Mouse (Mus musculus): ENCODE results near the gene Cdhr3.
"Not testable (repeated sequence)": the region's sequence is repeated elsewhere in the genome, so short reads cannot be mapped to it uniquely, and the experiment has no call there.

The Cdhr3 gene

DNA sequence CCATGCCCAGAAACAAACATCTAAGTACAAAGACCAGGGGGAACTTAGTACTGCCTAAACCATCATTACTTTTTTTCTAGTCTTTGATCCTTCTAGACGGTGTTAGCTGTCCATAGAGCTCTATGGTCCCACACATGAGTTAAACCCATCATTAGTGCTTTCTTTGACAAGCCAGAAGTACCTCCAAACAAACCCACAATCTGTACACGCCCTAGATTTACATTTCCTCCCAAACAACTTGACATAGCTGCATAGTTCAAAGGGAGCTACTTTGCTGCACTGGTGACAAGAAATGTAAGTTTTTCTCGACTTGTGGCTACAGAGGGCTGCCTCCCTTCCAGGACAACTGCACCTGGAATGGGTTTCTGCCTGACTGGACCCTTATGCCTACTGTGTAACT, 16.4 kb downstream of the Cdhr3 start:
- no peak for DNase-seq (ENCODE audit: low read depth, low spot score)

DNA sequence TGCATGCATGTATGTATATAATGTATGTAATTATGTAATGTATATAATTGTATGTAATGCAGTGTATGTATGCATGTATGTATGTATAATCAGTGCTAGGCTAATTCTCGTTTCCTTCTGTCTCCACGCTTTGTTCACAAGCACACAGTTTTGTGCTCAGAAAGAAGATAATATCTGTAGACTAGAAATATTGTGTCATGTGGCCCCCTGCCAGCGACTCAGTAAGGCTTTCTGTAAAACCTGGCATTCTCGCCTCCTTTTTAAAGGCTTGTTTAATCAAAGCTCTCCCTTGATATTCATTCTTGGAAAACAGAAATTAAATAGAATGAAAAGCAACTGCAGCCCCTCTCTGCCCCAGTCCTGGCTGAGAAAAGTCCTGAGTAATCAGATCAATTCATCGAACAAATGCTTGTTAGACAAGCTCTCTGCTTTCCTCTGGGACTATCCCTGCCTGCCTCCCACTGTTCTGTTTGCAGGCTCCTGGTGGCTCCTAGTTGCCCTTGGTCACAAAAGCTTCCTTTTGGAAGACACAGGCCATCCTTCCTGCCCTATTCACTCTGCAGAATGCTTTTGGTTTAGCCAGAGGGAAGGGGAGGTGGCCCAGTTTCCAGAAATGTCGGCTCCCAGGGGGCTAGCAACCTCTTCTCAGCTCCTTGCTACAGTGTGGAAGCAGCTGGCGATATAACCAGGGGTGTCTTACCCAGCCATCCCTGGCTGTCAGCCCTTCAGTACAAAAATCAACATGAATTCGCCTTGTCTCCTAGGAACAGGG, 20.6 kb downstream of the Cdhr3 start:
- no peak for DNase-seq (ENCODE audit: low read depth, low spot score)

DNA sequence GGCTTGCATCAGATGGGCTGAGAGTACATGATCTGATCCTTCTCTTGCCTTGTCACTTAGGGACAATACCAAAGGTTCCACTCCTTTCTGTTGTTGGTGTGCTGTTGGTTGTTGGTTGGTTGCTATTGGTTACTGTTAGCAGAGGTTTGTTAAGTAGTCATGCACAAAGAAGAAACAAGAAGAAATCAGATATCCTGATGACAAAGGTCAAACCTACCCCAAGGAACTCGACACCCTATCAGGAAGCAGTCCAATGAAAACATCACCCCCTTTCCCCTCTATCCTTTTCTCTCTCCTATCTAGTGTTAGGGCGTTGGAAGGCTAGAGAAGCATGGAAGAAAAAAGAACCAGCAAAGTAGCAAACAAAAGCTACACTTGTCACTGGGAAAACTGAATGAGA, 23.7 kb downstream of the Cdhr3 start:
- no peak for DNase-seq (ENCODE audit: low read depth, low spot score)

DNA sequence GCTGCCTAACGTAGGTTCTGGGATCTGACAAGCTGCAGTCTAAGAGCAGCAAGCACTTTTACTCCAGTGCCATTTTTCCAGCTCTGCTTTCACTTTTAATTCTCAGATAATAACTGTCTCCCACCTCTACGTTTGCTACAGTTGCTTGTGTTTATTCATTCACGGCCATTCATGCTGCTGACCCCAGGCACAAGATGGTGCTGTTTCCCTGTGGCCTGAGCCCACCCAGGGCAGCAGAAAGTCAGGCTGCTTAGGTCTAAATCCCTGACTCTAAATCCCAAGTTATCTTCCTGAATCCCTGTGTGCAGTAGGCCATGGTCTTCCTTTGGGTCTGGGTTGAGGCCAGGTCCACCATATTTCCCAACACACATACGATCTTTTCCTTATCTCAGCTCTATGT, 26.3 kb downstream of the Cdhr3 start:
- no peak for DNase-seq (ENCODE audit: low read depth, low spot score)

DNA sequence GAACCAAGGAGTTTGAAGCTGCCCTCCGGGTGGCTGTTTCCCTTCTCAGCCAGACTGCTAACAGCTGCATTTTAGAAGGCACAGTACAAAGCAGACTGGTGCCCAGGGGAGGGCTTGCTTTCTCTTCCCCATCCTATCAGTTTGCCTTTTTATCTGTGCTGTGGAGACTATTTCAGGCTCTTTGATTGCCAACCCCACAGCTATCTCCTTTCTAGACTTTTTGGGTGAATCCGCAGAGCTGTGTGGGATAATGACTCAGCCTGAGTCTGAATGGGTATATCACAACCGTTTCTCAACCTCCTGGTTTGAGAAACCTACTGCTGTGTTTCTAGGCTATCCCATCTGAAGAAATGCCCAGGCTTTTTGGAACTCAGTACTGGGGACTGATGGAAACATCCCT, 27.5 kb downstream of the Cdhr3 start:
- no peak for DNase-seq (ENCODE audit: low read depth, low spot score)

DNA sequence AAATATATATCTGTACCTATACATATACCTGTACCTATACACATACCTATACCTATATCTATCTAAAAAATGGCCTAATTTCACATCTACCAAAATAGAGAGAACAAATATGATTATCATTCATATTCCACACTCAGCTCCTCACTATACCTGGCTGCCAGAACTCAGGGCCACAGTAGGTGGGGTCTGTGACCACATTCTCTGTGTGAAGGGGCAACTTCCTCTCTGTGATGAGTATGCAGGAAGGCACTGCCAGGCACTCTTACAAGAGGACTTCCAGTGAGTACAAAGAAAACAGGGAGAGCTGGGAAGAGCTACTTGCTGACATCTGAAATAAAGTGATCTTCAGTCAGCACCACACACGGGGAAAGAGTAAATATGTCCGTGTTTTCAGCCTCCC, 28.4 kb downstream of the Cdhr3 start:
- DNase-seq (ENCODE audit: low read depth, low spot score): no peak

DNA sequence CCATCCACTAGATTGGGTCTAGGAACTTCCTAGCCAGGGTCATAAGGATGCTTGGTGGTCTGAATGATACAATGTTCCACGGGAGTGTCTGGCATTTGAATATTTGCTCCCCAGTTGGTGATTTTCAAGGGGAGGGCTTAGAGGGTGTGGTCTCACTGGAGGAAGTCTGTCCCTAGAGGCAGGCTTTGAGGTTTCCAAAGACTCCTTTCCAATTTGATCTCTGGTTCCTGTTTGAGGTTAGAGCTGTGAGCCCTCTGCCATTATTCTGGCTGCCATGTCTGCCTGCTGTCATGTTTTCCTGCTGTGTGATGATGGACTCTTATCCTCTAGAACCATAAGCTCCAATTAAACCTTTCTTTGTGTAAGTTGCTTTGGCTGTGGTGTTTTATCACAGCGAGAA, 29.4 kb downstream of the Cdhr3 start:
- DNase-seq (ENCODE audit: low read depth, low spot score): no peak

GRCm38 (mm10) chr12:33062379-33062778, 30.3 kb downstream of the Cdhr3 start:
- not testable (repeated sequence) for DNase-seq (ENCODE audit: low read depth, low spot score)

DNA sequence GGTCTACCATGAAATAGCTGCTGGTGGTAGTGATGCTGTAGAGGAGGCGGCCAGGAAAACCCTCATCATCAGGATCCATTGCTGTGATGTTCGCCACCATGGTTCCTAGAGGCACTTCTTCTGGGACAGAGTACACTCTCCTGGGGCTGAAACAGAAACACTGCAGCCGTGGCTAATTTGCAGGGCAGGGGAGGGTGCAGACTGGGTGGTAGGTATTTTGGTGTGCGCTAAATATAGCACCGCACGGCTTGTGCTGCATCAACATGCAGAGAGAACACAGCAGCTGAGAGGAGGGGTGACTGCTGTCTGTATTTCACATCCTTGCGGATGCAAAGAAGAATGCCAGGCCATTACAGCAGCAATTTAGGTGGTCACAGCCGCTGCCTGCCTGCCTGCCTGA, 31.0 kb downstream of the Cdhr3 start:
- DNase-seq (ENCODE audit: low read depth, low spot score): peak; percentile 84

GRCm38 (mm10) chr12:33057231-33058048, 35.2 kb downstream of the Cdhr3 start:
- no peak for DNase-seq (ENCODE audit: low read depth, low spot score)

DNA sequence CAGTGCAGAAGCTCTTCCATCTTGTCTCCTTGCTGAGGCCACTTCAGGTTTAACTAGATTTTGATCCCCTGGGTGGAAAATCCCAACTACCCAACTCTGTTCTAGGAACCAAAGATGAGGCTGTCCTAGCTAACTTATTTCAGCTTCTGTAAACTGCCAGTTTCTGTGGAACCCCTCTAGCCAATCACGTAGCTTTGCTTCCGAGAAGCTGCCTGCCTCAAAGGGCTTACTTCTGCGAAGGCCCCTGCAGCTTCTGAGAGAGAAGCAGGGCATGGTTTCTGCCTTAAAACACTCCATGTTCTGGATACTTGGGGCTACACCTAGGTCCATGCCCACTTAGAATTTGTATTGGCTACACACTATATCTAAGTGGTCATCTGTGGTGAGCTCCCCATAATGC, 36.1 kb downstream of the Cdhr3 start:
- DNase-seq (ENCODE audit: low read depth, low spot score): no peak

DNA sequence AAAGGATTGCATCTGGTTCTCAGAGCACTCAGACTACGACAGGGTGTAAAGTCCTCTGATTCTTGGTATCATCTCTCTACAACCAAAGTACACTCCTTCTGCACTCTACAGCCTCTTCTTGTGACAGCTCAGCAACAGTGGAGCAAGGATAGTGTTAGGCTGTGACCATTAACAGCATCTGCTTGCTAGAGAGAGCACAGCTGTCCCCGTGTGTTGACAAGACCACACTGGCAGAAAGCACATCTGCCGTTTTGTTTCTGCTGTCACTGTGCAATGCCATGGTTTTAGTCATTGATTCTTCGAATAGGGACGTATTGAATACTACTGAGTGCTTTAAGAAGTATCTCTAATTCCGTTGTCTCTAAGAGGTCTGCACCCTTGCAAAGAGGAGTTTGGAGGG, 36.6 kb downstream of the Cdhr3 start:
- no peak for DNase-seq (ENCODE audit: low read depth, low spot score)

- no peak for DNase-seq (ENCODE audit: low read depth, low spot score)
These were observed 38.9 kb downstream of the Cdhr3 start for GRCm38 (mm10) chr12:33053746-33054145.

GRCm38 (mm10) chr12:33053311-33053710, 39.4 kb downstream of the Cdhr3 start:
- no peak for DNase-seq (ENCODE audit: low read depth, low spot score)

- DNase-seq (ENCODE audit: low read depth, low spot score): no peak
These were observed 44.3 kb downstream of the Cdhr3 start for GRCm38 (mm10) chr12:33048391-33048790.

DNA sequence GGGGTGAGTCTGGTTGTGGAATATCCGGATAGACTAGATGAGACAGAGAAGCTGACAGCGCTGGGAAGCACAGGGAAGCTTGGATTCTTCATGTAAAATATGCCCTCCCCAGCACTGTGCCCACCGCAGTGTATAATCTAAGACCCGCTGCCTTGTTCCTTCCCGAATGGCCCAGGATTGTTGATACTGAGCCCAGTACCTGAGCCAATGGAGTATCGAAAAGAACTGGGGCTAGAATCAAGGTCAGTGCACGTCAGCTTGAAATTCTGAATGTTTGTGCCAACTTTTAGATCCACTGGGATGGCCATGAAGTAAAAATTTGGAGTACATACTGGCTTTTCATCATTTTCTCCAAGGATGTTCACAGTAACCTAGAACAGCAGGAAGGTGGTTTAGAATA, 46.2 kb downstream of the Cdhr3 start:
- no peak for DNase-seq (ENCODE audit: low read depth, low spot score)

GRCm38 (mm10) chr12:33045533-33046361, 46.9 kb downstream of the Cdhr3 start:
- no peak for DNase-seq (ENCODE audit: low read depth, low spot score)

- DNase-seq (ENCODE audit: low read depth, low spot score): no peak
These were observed 51.2 kb downstream of the Cdhr3 start for GRCm38 (mm10) chr12:33041476-33041875.

GRCm38 (mm10) chr12:33040811-33041210, 51.9 kb downstream of the Cdhr3 start:
- no peak for DNase-seq (ENCODE audit: low read depth, low spot score)

DNA sequence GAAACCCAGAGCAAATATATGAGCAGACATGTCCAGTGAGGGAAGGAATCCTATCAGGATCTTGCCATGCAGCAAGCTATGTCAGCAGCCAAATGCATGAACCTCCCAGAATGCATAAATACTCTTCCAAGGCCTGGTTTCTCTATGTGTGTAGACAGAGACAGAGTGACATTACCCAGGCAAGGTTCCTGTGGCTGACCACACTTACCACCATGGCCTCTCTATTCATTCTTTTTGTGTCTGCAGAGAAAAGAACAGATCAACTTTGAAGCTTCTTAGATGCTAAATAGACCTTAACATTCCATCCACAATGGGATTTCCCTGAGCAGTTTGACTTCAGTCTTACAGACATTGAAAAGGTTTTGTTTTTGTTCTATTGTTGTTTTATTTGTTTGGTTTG, 54.0 kb downstream of the Cdhr3 start:
- DNase-seq (ENCODE audit: low read depth, low spot score): no peak

- peak; percentile 81 for DNase-seq (ENCODE audit: low read depth, low spot score)
These were observed 56.8 kb downstream of the Cdhr3 start for GRCm38 (mm10) chr12:33035719-33036521.

Data from telencephalon, adult 2 months (tissue).